Mouse (Mus musculus) lung, adult 2 months (tissue): ENCODE data around the gene Cela1. TPM values are rescaled to one million over a fixed set of nuclear protein-coding genes. Genes with fewer than 3 reads are reported as not detected.

Source experiments
- DNase-seq: peaks from one replicate; pipeline ENCODE4 v3.0.0; 2022
- H3K4me1 ChIP-seq: fragments of 200-500 bp; 2 replicates; pipeline ENCODE4 v1.6.1; 2011; ENCODE audit warnings: low read length; ENCODE audit not compliant: control insufficient read depth, insufficient read depth
- H3K4me3 ChIP-seq: fragments of 200-500 bp; replicated peaks from 2 replicates; pipeline ENCODE3; 2011; ENCODE audit warnings: low read depth, mild to moderate bottlenecking, control low read depth, low read length; ENCODE audit errors: extremely low read depth
- CTCF ChIP-seq: fragments of 200-500 bp; IDR thresholded peaks from 2 replicates; pipeline ENCODE4 v1.5.1; 2011; ENCODE audit warnings: mild to moderate bottlenecking, low read length, control low read depth; ENCODE audit not compliant: insufficient read depth
- POLR2A ChIP-seq: fragments of 200-500 bp; IDR thresholded peaks from 2 replicates; pipeline ENCODE4 v1.6.1; 2011; ENCODE audit warnings: low read depth, mild to moderate bottlenecking, control low read depth, low read length, borderline replicate concordance; ENCODE audit errors: extremely low read depth
- WGBS: fragments of 180-500 bp; shearing (Covaris S2); methylation state at CpG from one replicate; pipeline ENCODE4 v1.1.7; 2018; 5-methylcytosine and 5-hydroxymethylcytosine counted together
- polyA plus RNA-seq: library from polyadenylated mRNA; depleted of rRNA; stranded (reverse); fragments of >200 nt; gene quantifications from 2 replicates; pipeline ENCODE4 v1.2.3, GENCODE M21; 2012

Gene Cela1
- polyA plus RNA-seq, 1 experiment: 4.7 TPM

GRCm38 (mm10) chr15:100665411-100666218 lies 22.1 kb downstream of the Cela1 start:
- 46% methylated on average over 9 of the region's 9 CpGs for WGBS
- H3K4me1 ChIP-seq: 0 out of 2 replicates have a peak, but pooled peaks cover 3% of the 10 kb centered on the region
- DNase-seq: no peak
- TF ChIP-seq POLR2A (no peak), CTCF (no peak)
- H3K4me3 ChIP-seq: no peak overlapping the region

GRCm38 (mm10) chr15:100664813-100665274 lies 22.9 kb downstream of the Cela1 start:
- 0 out of 2 replicates have a peak, but pooled peaks cover 3% of the 10 kb centered on the region for H3K4me1 ChIP-seq
- H3K4me3 ChIP-seq: no peak overlapping the region
- no peak for TF ChIP-seq CTCF
- TF ChIP-seq POLR2A: no peak
- no peak for DNase-seq
- 68% methylated on average over 9 of the region's 9 CpGs for WGBS

DNA sequence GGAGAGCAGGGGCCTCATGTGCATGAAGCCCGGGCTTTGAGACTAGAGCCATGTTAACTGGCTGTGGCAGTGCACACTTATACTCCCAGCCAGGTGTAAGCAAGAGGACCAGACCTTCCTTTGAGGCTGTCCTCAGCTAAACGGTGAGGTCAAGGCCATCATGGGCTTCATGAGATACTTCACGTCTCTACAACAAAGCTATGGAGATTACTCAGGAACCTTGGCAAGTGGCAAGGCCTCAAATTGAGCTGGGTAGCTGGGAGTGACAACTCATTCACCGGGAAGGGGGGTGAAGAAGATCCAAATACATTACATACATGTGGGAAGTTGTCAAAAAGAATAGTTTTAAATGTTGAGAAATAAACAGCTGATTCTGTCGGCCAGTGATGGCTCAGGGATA lies 26.9 kb downstream of the Cela1 start:
- TF ChIP-seq CTCF: no peak
- no peak for TF ChIP-seq POLR2A
- Histone ChIP-seq H3K4me1 (no peaks in the 10 kb centered on the region), H3K4me3 (no peak overlapping the region)
- DNase-seq: no peak
- 79% methylated on average over 5 of the region's 5 CpGs for WGBS

- no peak for DNase-seq
- TF ChIP-seq CTCF (no peak), POLR2A (no peak)
- no peak overlapping the region for H3K4me3 ChIP-seq
- WGBS: 79% methylated on average over 9 of the region's 9 CpGs
- H3K4me1 ChIP-seq: no peaks in the 10 kb centered on the region
Observed at GRCm38 (mm10) chr15:100660306-100660705, 27.4 kb downstream of the Cela1 start.

GRCm38 (mm10) chr15:100655201-100655600 lies 32.5 kb downstream of the Cela1 start:
- no peak for TF ChIP-seq POLR2A
- no peak for TF ChIP-seq CTCF
- DNase-seq: no peak
- 84% methylated on average over 5 of the region's 5 CpGs for WGBS
- Histone ChIP-seq H3K4me1 (no peaks in the 10 kb centered on the region), H3K4me3 (no peak overlapping the region)

DNA sequence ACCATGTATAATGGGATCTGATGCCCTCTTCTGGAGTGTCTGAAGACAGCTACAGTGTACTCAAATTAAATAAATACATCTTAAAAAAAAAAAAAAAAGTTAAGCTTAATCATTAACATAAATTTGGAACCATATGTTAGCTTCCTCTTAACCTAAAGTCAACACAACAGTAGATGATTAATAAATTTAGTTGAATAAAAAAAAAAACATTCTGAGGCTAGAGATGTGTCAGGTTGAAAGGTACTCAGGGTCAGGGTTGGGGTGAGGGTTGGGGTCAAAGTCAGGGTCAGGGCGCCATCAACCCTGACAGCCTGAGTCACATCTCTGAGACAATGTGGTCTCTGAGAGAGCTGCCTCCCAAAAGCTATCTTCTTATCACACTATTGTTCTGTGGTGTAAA lies 33.5 kb downstream of the Cela1 start:
- WGBS: 41% methylated on average over 1 of the region's 1 CpGs

GRCm38 (mm10) chr15:100651610-100652009 lies 36.1 kb downstream of the Cela1 start:
- no peak for DNase-seq
- WGBS: 62% methylated on average over 9 of the region's 9 CpGs
- no peaks in the 10 kb centered on the region for H3K4me1 ChIP-seq
- TF ChIP-seq POLR2A: no peak
- TF ChIP-seq CTCF: no peak
- no peak overlapping the region for H3K4me3 ChIP-seq

More for the DNA sequence above, 33.5 kb downstream of the Cela1 start:
- H3K4me1 ChIP-seq: no peaks in the 10 kb centered on the region
- DNase-seq: no peak
- no peak overlapping the region for H3K4me3 ChIP-seq
- no peak for TF ChIP-seq POLR2A
- TF ChIP-seq CTCF: no peak

DNA sequence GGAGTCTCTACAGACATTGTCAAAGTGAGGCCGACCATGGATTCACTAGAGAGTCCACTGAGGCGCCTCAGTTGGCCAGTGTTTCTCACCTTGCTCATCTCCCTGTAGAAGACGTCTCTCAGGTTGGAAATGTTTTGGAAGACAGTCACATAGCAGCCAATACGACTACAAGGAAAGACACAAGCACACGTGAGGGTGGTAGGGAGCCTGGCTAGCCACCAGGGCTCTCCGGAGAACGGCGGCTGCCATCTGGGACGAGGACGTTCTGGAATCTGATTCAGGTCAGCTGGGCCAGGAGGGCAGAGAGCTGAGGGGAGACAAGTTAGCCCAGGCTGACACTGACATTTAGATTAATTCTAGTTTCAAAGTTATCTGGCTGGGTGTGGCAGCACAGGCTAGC lies 37.6 kb downstream of the Cela1 start:
- TF ChIP-seq POLR2A (no peak), CTCF (no peak)
- Histone ChIP-seq H3K4me1 (no peaks in the 10 kb centered on the region), H3K4me3 (no peak overlapping the region)
- no peak for DNase-seq
- WGBS: 84% methylated on average over 10 of the region's 10 CpGs

DNA sequence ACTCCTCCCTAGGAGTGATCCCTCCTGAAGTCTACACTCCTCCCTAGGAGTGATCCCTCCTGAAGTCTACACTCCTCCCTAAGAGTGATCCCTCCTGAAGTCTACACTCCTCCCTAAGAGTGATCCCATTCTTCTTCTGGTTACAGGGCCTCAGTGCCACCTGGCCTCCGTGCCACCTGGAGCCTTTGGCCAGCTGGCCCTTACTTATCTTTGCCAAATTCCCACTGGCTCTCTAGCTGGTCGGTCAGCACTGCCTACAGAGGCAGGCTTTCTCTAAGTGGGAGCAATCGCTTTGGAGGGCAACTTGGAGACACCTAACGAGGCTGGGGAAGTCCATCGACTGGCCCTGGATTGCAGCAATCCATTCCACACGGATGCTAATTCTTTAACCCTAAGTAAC lies 41.6 kb downstream of the Cela1 start:
- H3K4me3 ChIP-seq: no peak overlapping the region
- no peaks in the 10 kb centered on the region for H3K4me1 ChIP-seq
- DNase-seq: no peak
- TF ChIP-seq POLR2A: no peak
- TF ChIP-seq CTCF: no peak
- WGBS: 83% methylated on average over 6 of the region's 6 CpGs

DNA sequence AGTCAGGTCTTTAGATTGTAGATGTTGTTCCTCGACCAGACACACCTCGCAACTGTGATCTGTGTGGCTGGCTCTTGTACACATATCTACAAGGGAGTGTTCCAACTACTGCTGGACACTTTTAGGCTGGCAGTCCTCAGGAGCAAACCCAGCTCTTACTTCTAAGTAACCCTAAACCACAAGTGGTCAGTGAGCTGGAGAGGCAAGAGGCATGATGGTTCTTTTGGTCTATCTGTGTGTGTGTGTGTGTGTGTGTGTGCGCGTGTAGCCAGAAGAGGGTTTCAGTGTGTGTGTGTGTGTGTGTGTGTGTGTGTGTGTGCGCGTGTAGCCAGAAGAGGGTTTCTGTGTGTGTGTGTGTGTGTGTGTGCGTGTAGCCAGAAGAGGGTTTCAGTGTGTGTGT lies 45.3 kb downstream of the Cela1 start:
- no peak for DNase-seq
- no peak overlapping the region for H3K4me3 ChIP-seq
- TF ChIP-seq CTCF: no peak
- no peak for TF ChIP-seq POLR2A
- WGBS: 91% methylated on average over 7 of the region's 7 CpGs
- no peaks in the 10 kb centered on the region for H3K4me1 ChIP-seq
